Mouse (Mus musculus) forebrain, embryonic 12.5 days (tissue): ENCODE results near the gene Tox2. TPM values are rescaled to one million over a fixed set of nuclear protein-coding genes. Genes with fewer than 3 reads are reported as not detected.

ENCODE experiments used
- ATAC-seq: fragments of 200-750 bp; cut with Nextera tagmentation; 2 replicates; pipeline ENCODE4 v1.8.0; 2017; ENCODE audit warnings: moderate TSS enrichment; ENCODE audit not compliant: low FRiP score
- H3K27ac ChIP-seq: fragments of 300-500 bp; sonication (generic); 2 replicates; pipeline ENCODE4 v1.5.1; 2016; ENCODE audit warnings: mild to moderate bottlenecking
- H3K27me3 ChIP-seq: fragments of 300-500 bp; sonication (generic); 2 replicates; pipeline ENCODE4 v1.6.1; 2016; ENCODE audit warnings: mild to moderate bottlenecking
- H3K36me3 ChIP-seq: fragments of 300-500 bp; sonication (generic); replicated peaks from 2 replicates; pipeline ENCODE4 v1.6.1; 2016; ENCODE audit warnings: mild to moderate bottlenecking
- H3K4me1 ChIP-seq: fragments of 300-500 bp; sonication (generic); 2 replicates; pipeline ENCODE4 v1.6.1; 2016
- H3K4me2 ChIP-seq: fragments of 300-500 bp; sonication (generic); 2 replicates; pipeline ENCODE4 v1.6.1; 2016; ENCODE audit warnings: mild to moderate bottlenecking, moderate library complexity
- H3K4me3 ChIP-seq: fragments of 300-500 bp; sonication (generic); replicated peaks from 2 replicates; pipeline ENCODE4 v1.5.1; 2016; ENCODE audit warnings: mild to moderate bottlenecking
- H3K9ac ChIP-seq: fragments of 300-500 bp; sonication (generic); 2 replicates; pipeline ENCODE4 v1.6.1; 2016; ENCODE audit warnings: mild to moderate bottlenecking
- H3K9me3 ChIP-seq: fragments of 300-500 bp; sonication (generic); 2 replicates; pipeline ENCODE4 v1.6.1; 2016
- WGBS: fragments of 180-500 bp; shearing (Covaris S2); methylation state at CpG from one replicate; pipeline ENCODE4 v1.1.7; 2016; 5-methylcytosine and 5-hydroxymethylcytosine counted together
- polyA plus RNA-seq: library from polyadenylated mRNA; unstranded; fragments of >200 nt; fragmentation: Nextera tagmentation; extraction: Ambion mirVana; gene quantifications from 2 replicates; pipeline ENCODE4 v1.2.1, GENCODE M21; 2016

Tox2 gene
- polyA plus RNA-seq, 1 experiment from 2014 or later = 27.2 TPM

GRCm38 (mm10) chr2:163362940-163363921, 160.3 kb downstream of the Tox2 start:
- H3K4me3 ChIP-seq = no peak overlapping the region
- H3K27me3 ChIP-seq = no peaks in the 10 kb centered on the region
- no peak overlapping the region for H3K4me2 ChIP-seq
- whole genome bisulfite sequencing = 85% methylated on average over 12 of the region's 12 CpGs
- no peak overlapping the region for H3K9ac ChIP-seq
- H3K4me1 ChIP-seq = no peaks in the 10 kb centered on the region
- H3K9me3 ChIP-seq = no peaks in the 10 kb centered on the region
- no peak overlapping the region for H3K27ac ChIP-seq
- ATAC-seq = no peak
- no peaks in the 10 kb centered on the region for H3K36me3 ChIP-seq

GRCm38 (mm10) chr2:163364785-163365541, 162.0 kb downstream of the Tox2 start:
- no peaks in the 10 kb centered on the region for H3K36me3 ChIP-seq
- ATAC-seq = no peak
- no peak overlapping the region for H3K4me2 ChIP-seq
- no peaks in the 10 kb centered on the region for H3K27me3 ChIP-seq
- H3K4me1 ChIP-seq = no peaks in the 10 kb centered on the region
- H3K9ac ChIP-seq = no peak overlapping the region
- no peak overlapping the region for H3K27ac ChIP-seq
- H3K9me3 ChIP-seq = no peaks in the 10 kb centered on the region
- no peak overlapping the region for H3K4me3 ChIP-seq
- WGBS = 84% methylated on average over 18 of the region's 18 CpGs

- no peaks in the 10 kb centered on the region for H3K36me3 ChIP-seq
- peaks cover 18% of the 10 kb centered on the region for H3K27me3 ChIP-seq
- no peak overlapping the region for H3K4me3 ChIP-seq
- no peak overlapping the region for H3K27ac ChIP-seq
- no peaks in the 10 kb centered on the region for H3K4me1 ChIP-seq
- H3K9ac ChIP-seq = no peak overlapping the region
- no peak overlapping the region for H3K4me2 ChIP-seq
- ATAC-seq = no peak
- no peaks in the 10 kb centered on the region for H3K9me3 ChIP-seq
- WGBS = 61% methylated on average over 4 of the region's 4 CpGs
Measured at GRCm38 (mm10) chr2:163370175-163370574, 167.2 kb downstream of the Tox2 start.

DNA sequence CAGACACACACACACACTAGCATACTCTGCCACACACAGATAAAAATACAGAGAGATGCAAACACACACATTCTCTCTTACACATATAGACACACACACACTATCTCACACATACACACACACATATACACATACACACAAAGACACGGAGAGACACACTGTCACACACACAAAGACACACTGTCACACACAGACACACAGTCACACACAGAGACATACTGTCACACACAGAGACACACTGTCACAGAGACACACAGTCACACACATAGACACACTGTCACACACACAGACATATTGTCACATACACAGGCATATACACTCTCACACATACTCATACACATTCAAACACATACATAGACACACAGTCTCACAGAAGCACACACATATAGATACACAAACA, 169.7 kb downstream of the Tox2 start:
- WGBS = 72% methylated on average over 1 of the region's 1 CpGs
- Histone ChIP-seq H3K4me2 (no peak overlapping the region), H3K27ac (no peak overlapping the region), H3K9me3 (no peaks in the 10 kb centered on the region), H3K36me3 (no peaks in the 10 kb centered on the region), H3K27me3 (peaks cover 42% of the 10 kb centered on the region), H3K4me3 (no peak overlapping the region), H3K4me1 (no peaks in the 10 kb centered on the region), H3K9ac (no peak overlapping the region)
- no peak for ATAC-seq

Other genes starting within 250 kb of the Tox2 start
- not detected in 2 replicates for gene Sgk2, start 215.8 kb upstream of the Tox2 start, polyA plus RNA-seq
- gene Ift52, start 185.8 kb upstream of the Tox2 start, polyA plus RNA-seq = 48.4 and 52.2 TPM in 2 replicates
- gene Mybl2, start 148.4 kb upstream of the Tox2 start, polyA plus RNA-seq = 41.5 and 44.1 TPM in 2 replicates
- not detected in 2 replicates for gene Gtsf1l, start 115.3 kb upstream of the Tox2 start, polyA plus RNA-seq
- 0.18 and 0.24 TPM in 2 replicates for gene Jph2, start 194.9 kb downstream of the Tox2 start, polyA plus RNA-seq
- gene Oser1, start 221.6 kb downstream of the Tox2 start, polyA plus RNA-seq = 74.5 and 77.0 TPM in 2 replicates
- gene Gdap1l1, start 235.4 kb downstream of the Tox2 start, polyA plus RNA-seq = 54.7 and 56.5 TPM in 2 replicates